Mouse (Mus musculus): ENCODE data around the gene Sez6l. TPM values are rescaled to one million over a fixed set of nuclear protein-coding genes. Genes with fewer than 3 reads are reported as not detected.

Sez6l gene
- polyA plus RNA-seq, 1 experiment from 2014 or later, result 46.3 TPM

GRCm38 (mm10) chr5:112521703-112522527 is 55.1 kb downstream of the Sez6l start:
- no peaks in the 10 kb centered on the region for H3K9me3 ChIP-seq (ENCODE audit: control insufficient read depth, low read length)
- no peaks in the 10 kb centered on the region; the same call in 1 of the 2 replicates for H3K27me3 ChIP-seq (ENCODE audit: control insufficient read depth, insufficient read depth, low read length)
- ATAC-seq (ENCODE audit: low FRiP score, low TSS enrichment), result no peak
- peaks cover 30% of the 10 kb centered on the region for H3K4me1 ChIP-seq (ENCODE audit: control insufficient read depth, insufficient read depth, low read length)
- DNase-seq, result peak; percentile 39
- H3K36me3 ChIP-seq (ENCODE audit: control insufficient read depth, insufficient read depth, low read length), result no peaks in the 10 kb centered on the region
- no peak overlapping the region; the same call in 1 of the 2 replicates for H3K27ac ChIP-seq (replicated peaks; ENCODE audit: low read depth, low read length)
- WGBS, result 9% methylated on average over 19 of the region's 19 CpGs
- H3K4me3 ChIP-seq (replicated peaks; ENCODE audit: low read depth, low read length), result no peak overlapping the region
- 0 out of 2 replicates have a peak overlapping the region, but pooled peaks have one; percentile 15 for H3K4me2 ChIP-seq (ENCODE audit: low read length)
- 0 out of 2 replicates have a peak overlapping the region, but pooled peaks have one; percentile 1 for H3K9ac ChIP-seq (replicated peaks; ENCODE audit: low read length)

GRCm38 (mm10) chr5:112520826-112521702 is 55.9 kb downstream of the Sez6l start:
- H3K4me1 ChIP-seq (ENCODE audit: control insufficient read depth, insufficient read depth, low read length), result peaks cover 30% of the 10 kb centered on the region
- H3K4me3 ChIP-seq (replicated peaks; ENCODE audit: low read depth, low read length), result no peak overlapping the region
- 2% methylated on average over 8 of the region's 8 CpGs for WGBS
- H3K36me3 ChIP-seq (ENCODE audit: control insufficient read depth, insufficient read depth, low read length), result no peaks in the 10 kb centered on the region
- H3K4me2 ChIP-seq (ENCODE audit: low read length), result 0 out of 2 replicates have a peak overlapping the region, but pooled peaks have one; percentile 15
- no peaks in the 10 kb centered on the region for H3K9me3 ChIP-seq (ENCODE audit: control insufficient read depth, low read length)
- H3K27ac ChIP-seq (replicated peaks; ENCODE audit: low read depth, low read length), result no peak overlapping the region; the same call in 1 of the 2 replicates
- ATAC-seq (ENCODE audit: low FRiP score, low TSS enrichment) (peak; percentile 24; the same call in 1 of the 2 replicates), DNase-seq (peak; percentile 67)
- no peak overlapping the region for H3K9ac ChIP-seq (replicated peaks; ENCODE audit: low read length)
- H3K27me3 ChIP-seq (ENCODE audit: control insufficient read depth, insufficient read depth, low read length), result no peaks in the 10 kb centered on the region; the same call in 1 of the 2 replicates

- 69% methylated on average over 2 of the region's 2 CpGs for WGBS
- DNase-seq (no peak), ATAC-seq (ENCODE audit: low FRiP score, low TSS enrichment) (no peak)
- Histone ChIP-seq H3K4me2 (ENCODE audit: low read length) (no peak overlapping the region), H3K9me3 (ENCODE audit: control insufficient read depth, low read length) (no peaks in the 10 kb centered on the region), H3K9ac (replicated peaks; ENCODE audit: low read length) (no peak overlapping the region), H3K27ac (replicated peaks; ENCODE audit: low read depth, low read length) (no peak overlapping the region), H3K4me1 (ENCODE audit: control insufficient read depth, insufficient read depth, low read length) (peaks cover 35% of the 10 kb centered on the region), H3K27me3 (ENCODE audit: control insufficient read depth, insufficient read depth, low read length) (no peaks in the 10 kb centered on the region; the same call in 1 of the 2 replicates), H3K36me3 (ENCODE audit: control insufficient read depth, insufficient read depth, low read length) (no peaks in the 10 kb centered on the region), H3K4me3 (replicated peaks; ENCODE audit: low read depth, low read length) (no peak overlapping the region)
Measured at GRCm38 (mm10) chr5:112518773-112519172, 58.2 kb downstream of the Sez6l start.

- no peaks in the 10 kb centered on the region; the same call in 1 of the 2 replicates for H3K27me3 ChIP-seq (ENCODE audit: control insufficient read depth, insufficient read depth, low read length)
- DNase-seq (no peak), ATAC-seq (ENCODE audit: low FRiP score, low TSS enrichment) (no peak)
- H3K9ac ChIP-seq (replicated peaks; ENCODE audit: low read length), result no peak overlapping the region
- 95% methylated on average over 9 of the region's 9 CpGs for WGBS
- H3K27ac ChIP-seq (replicated peaks; ENCODE audit: low read depth, low read length), result no peak overlapping the region
- H3K4me1 ChIP-seq (ENCODE audit: control insufficient read depth, insufficient read depth, low read length), result peaks cover 44% of the 10 kb centered on the region
- no peak overlapping the region for H3K4me3 ChIP-seq (replicated peaks; ENCODE audit: low read depth, low read length)
- no peak overlapping the region for H3K4me2 ChIP-seq (ENCODE audit: low read length)
- H3K9me3 ChIP-seq (ENCODE audit: control insufficient read depth, low read length), result no peaks in the 10 kb centered on the region
- no peaks in the 10 kb centered on the region for H3K36me3 ChIP-seq (ENCODE audit: control insufficient read depth, insufficient read depth, low read length)
Measured at GRCm38 (mm10) chr5:112517454-112517853, 59.5 kb downstream of the Sez6l start.

- ATAC-seq (ENCODE audit: low FRiP score, low TSS enrichment) (no peak), DNase-seq (no peak)
- Histone ChIP-seq H3K4me3 (replicated peaks; ENCODE audit: low read depth, low read length) (no peak overlapping the region), H3K27me3 (ENCODE audit: control insufficient read depth, insufficient read depth, low read length) (no peaks in the 10 kb centered on the region), H3K27ac (replicated peaks; ENCODE audit: low read depth, low read length) (no peak overlapping the region), H3K36me3 (ENCODE audit: control insufficient read depth, insufficient read depth, low read length) (no peaks in the 10 kb centered on the region), H3K4me2 (ENCODE audit: low read length) (no peak overlapping the region), H3K9me3 (ENCODE audit: control insufficient read depth, low read length) (no peaks in the 10 kb centered on the region), H3K9ac (replicated peaks; ENCODE audit: low read length) (no peak overlapping the region), H3K4me1 (ENCODE audit: control insufficient read depth, insufficient read depth, low read length) (peaks cover 35% of the 10 kb centered on the region)
- 94% methylated on average over 3 of the region's 3 CpGs for WGBS
Measured at GRCm38 (mm10) chr5:112516527-112516926, 60.5 kb downstream of the Sez6l start.

GRCm38 (mm10) chr5:112510351-112510750 is 66.6 kb downstream of the Sez6l start:
- ATAC-seq (ENCODE audit: low FRiP score, low TSS enrichment), result no peak
- DNase-seq, result no peak
- 85% methylated on average over 8 of the region's 8 CpGs for WGBS

GRCm38 (mm10) chr5:112509916-112510315 is 67.1 kb downstream of the Sez6l start:
- DNase-seq, result no peak
- Histone ChIP-seq H3K36me3 (ENCODE audit: control insufficient read depth, insufficient read depth, low read length) (no peaks in the 10 kb centered on the region), H3K4me3 (replicated peaks; ENCODE audit: low read depth, low read length) (no peak overlapping the region), H3K9ac (replicated peaks; ENCODE audit: low read length) (no peak overlapping the region), H3K27ac (replicated peaks; ENCODE audit: low read depth, low read length) (no peak overlapping the region), H3K9me3 (ENCODE audit: control insufficient read depth, low read length) (no peaks in the 10 kb centered on the region), H3K27me3 (ENCODE audit: control insufficient read depth, insufficient read depth, low read length) (no peaks in the 10 kb centered on the region), H3K4me2 (ENCODE audit: low read length) (no peak overlapping the region), H3K4me1 (ENCODE audit: control insufficient read depth, insufficient read depth, low read length) (peaks cover 18% of the 10 kb centered on the region)
- WGBS, result 84% methylated on average over 5 of the region's 5 CpGs
- ATAC-seq (ENCODE audit: low FRiP score, low TSS enrichment), result no peak

More at GRCm38 (mm10) chr5:112510351-112510750, 66.6 kb downstream of the Sez6l start:
- no peak overlapping the region for H3K27ac ChIP-seq (replicated peaks; ENCODE audit: low read depth, low read length)
- no peak overlapping the region for H3K4me3 ChIP-seq (replicated peaks; ENCODE audit: low read depth, low read length)
- no peak overlapping the region for H3K4me2 ChIP-seq (ENCODE audit: low read length)
- no peak overlapping the region for H3K9ac ChIP-seq (replicated peaks; ENCODE audit: low read length)
- no peaks in the 10 kb centered on the region for H3K27me3 ChIP-seq (ENCODE audit: control insufficient read depth, insufficient read depth, low read length)
- H3K9me3 ChIP-seq (ENCODE audit: control insufficient read depth, low read length), result no peaks in the 10 kb centered on the region
- H3K36me3 ChIP-seq (ENCODE audit: control insufficient read depth, insufficient read depth, low read length), result no peaks in the 10 kb centered on the region
- peaks cover 16% of the 10 kb centered on the region for H3K4me1 ChIP-seq (ENCODE audit: control insufficient read depth, insufficient read depth, low read length)

GRCm38 (mm10) chr5:112505595-112505994 is 71.4 kb downstream of the Sez6l start:
- WGBS, result 5% methylated on average over 4 of the region's 4 CpGs
- ATAC-seq (ENCODE audit: low FRiP score, low TSS enrichment) (0 out of 2 replicates have a peak, but pooled peaks have one; percentile 60), DNase-seq (peak; percentile 88)
- Histone ChIP-seq H3K36me3 (ENCODE audit: control insufficient read depth, insufficient read depth, low read length) (no peaks in the 10 kb centered on the region), H3K4me1 (ENCODE audit: control insufficient read depth, insufficient read depth, low read length) (peaks cover 18% of the 10 kb centered on the region), H3K27ac (replicated peaks; ENCODE audit: low read depth, low read length) (peak overlapping the region; percentile 71), H3K9me3 (ENCODE audit: control insufficient read depth, low read length) (no peaks in the 10 kb centered on the region), H3K27me3 (ENCODE audit: control insufficient read depth, insufficient read depth, low read length) (no peaks in the 10 kb centered on the region), H3K4me3 (replicated peaks; ENCODE audit: low read depth, low read length) (no peak overlapping the region), H3K4me2 (ENCODE audit: low read length) (no peak overlapping the region), H3K9ac (replicated peaks; ENCODE audit: low read length) (no peak overlapping the region)
